In genomic region chr16:10447264-10447594, GRCm38 (mm10) we compare ENCODE assay signal across 9 mouse cellular contexts. TPM values are rescaled to one million over a fixed set of nuclear protein-coding genes. Genes with fewer than 3 reads are reported as not detected.
DNase-seq lines count a peak whose midpoint lies in the region; ATAC-seq and TF ChIP-seq lines count a peak whose summit lies in the region.
"Had no signal": no experiment of that assay in that cellular context is flagged by ENCODE, and none has a peak within 500 bp of the region (broad histone marks: within the 10 kb centered on the region; RNA-seq: fewer than 3 reads in every experiment).

Gene Tvp23a, minus strand, starts transcription at chr16:10447362.

- no peaks in the 10 kb centered on the region for H3K27me3 ChIP-seq in C2C12 (ENCODE audit: control insufficient read depth, insufficient read depth, insufficient read length)
- H3K27me3 ChIP-seq in forebrain, embryonic 14.5 days (replicated peaks; ENCODE audit: control insufficient read depth, insufficient read depth, low read length), result no peaks in the 10 kb centered on the region
- no peaks in the 10 kb centered on the region for H3K27me3 ChIP-seq in heart, postnatal 0 days (ENCODE audit: control insufficient read depth, insufficient read depth, low read length)
- no peaks in the 10 kb centered on the region for H3K27me3 ChIP-seq in lung, postnatal 0 days (replicated peaks; ENCODE audit: insufficient read depth, low read length)

- peak within 1 kb of the TSS; percentile 19 for H3K4me3 ChIP-seq in C2C12 (ENCODE audit: insufficient read depth, poor library complexity, severe bottlenecking)
- H3K4me3 ChIP-seq in forebrain, embryonic 14.5 days (ENCODE audit: low read depth, low read length), result peak within 1 kb of the TSS; percentile 57
- H3K4me3 ChIP-seq in heart, postnatal 0 days (ENCODE audit: low read depth, low read length), result peak within 1 kb of the TSS; percentile 21
- H3K4me3 ChIP-seq in lung, postnatal 0 days (ENCODE audit: low read depth, low read length), result no peak within 1 kb of the TSS

- peak within 1 kb of the TSS; percentile 83 for H3K4me2 ChIP-seq in forebrain, embryonic 14.5 days (ENCODE audit: low read length)
- peak within 1 kb of the TSS; percentile 45 for H3K4me2 ChIP-seq in heart, postnatal 0 days (ENCODE audit: low read depth, low read length)
- H3K4me2 ChIP-seq in lung, postnatal 0 days (replicated peaks; ENCODE audit: low read depth, low read length), result peak within 1 kb of the TSS; percentile 33

- TF ChIP-seq CTCF in C2C12 (IDR thresholded peaks at IDR 0.05; ENCODE audit: control insufficient read depth, insufficient read depth, insufficient read length), result no peak
- TF ChIP-seq CTCF in heart, postnatal 0 days (IDR thresholded peaks at IDR 0.05; ENCODE audit: low read depth), result no peak
- no peak for TF ChIP-seq CTCF in lung, postnatal 0 days (IDR thresholded peaks at IDR 0.05)

- H3ac ChIP-seq in C2C12 (ENCODE audit: control insufficient read depth, insufficient read length, low read depth), result peak within 1 kb of the TSS; percentile 41

- peak within 1 kb of the TSS; percentile 83 for H3K27ac ChIP-seq in forebrain, embryonic 14.5 days (ENCODE audit: low read depth, low read length)
- H3K27ac ChIP-seq in heart, postnatal 0 days (ENCODE audit: low read depth), result no peak within 1 kb of the TSS
- no peak within 1 kb of the TSS for H3K27ac ChIP-seq in lung, postnatal 0 days (ENCODE audit: low read length)

- H3K4me1 ChIP-seq in forebrain, embryonic 14.5 days (ENCODE audit: control insufficient read depth, insufficient read depth, low read length), result peaks cover 16% of the 10 kb centered on the region
- H3K4me1 ChIP-seq in heart, postnatal 0 days (ENCODE audit: control insufficient read depth, insufficient read depth), result peaks cover 6% of the 10 kb centered on the region; the same call in 1 of the 2 replicates
- H3K4me1 ChIP-seq in lung, postnatal 0 days (ENCODE audit: insufficient read depth, low read depth, low read length), result peaks cover 10% of the 10 kb centered on the region; the same call in 1 of the 2 replicates

- WGBS in forebrain, embryonic 14.5 days, result under 1% methylated on average over 12 of the region's 12 CpGs
- WGBS in heart, postnatal 0 days, result 9% methylated on average over 12 of the region's 12 CpGs
- 13% methylated on average over 12 of the region's 12 CpGs for WGBS in lung, postnatal 0 days

- H3K79me2 ChIP-seq in C2C12 (ENCODE audit: control insufficient read depth, insufficient read depth), result no peaks in the 10 kb centered on the region

- ATAC-seq in cerebellum, adult (ENCODE audit: insufficient number of reproducible peaks, low FRiP score, low TSS enrichment), result peak; percentile 96
- peak; percentile 99 for ATAC-seq in forebrain, embryonic 14.5 days
- peak; percentile 73 for ATAC-seq in heart, postnatal 0 days (ENCODE audit: insufficient read depth, low read depth)
- peak; percentile 46; the same call in 1 of the 2 replicates for ATAC-seq in lung, postnatal 0 days
- ATAC-seq in inflammation-experienced regulatory T-cells, adult 6 months, result no peak

- H3K9ac ChIP-seq in forebrain, embryonic 14.5 days (ENCODE audit: low read length), result peak within 1 kb of the TSS; percentile 72
- no peak within 1 kb of the TSS for H3K9ac ChIP-seq in heart, postnatal 0 days (replicated peaks; ENCODE audit: low read depth, low read length)
- no peak within 1 kb of the TSS for H3K9ac ChIP-seq in lung, postnatal 0 days (replicated peaks; ENCODE audit: low read depth)

- no peaks in the 10 kb centered on the region for H3K79me3 ChIP-seq in C2C12 (ENCODE audit: low read depth)

- peak; percentile 96 for DNase-seq in forebrain, embryonic 14.5 days (ENCODE audit: low spot score)
- peak; percentile 6 for DNase-seq in heart, postnatal 0 days (ENCODE audit: low spot score)
- DNase-seq in layer of hippocampus, postnatal 10 days (ENCODE audit: low spot score in 2 of 2), result peak; percentile 84 to 90
- DNase-seq in lung, postnatal 0 days (ENCODE audit: low spot score), result peak; percentile 56
- DNase-seq in right cerebral cortex, adult 18-20 months, result peak; percentile 92

- TF ChIP-seq EP300 in heart, postnatal 0 days (IDR thresholded peaks at IDR 0.05; ENCODE audit: low read depth), result no peak
- no peak for TF ChIP-seq EP300 in lung, postnatal 0 days (IDR thresholded peaks at IDR 0.05)

- H3K36me3 ChIP-seq in C2C12 (ENCODE audit: control insufficient read depth, insufficient read depth), result no peaks in the 10 kb centered on the region
- no peaks in the 10 kb centered on the region for H3K36me3 ChIP-seq in forebrain, embryonic 14.5 days (ENCODE audit: control insufficient read depth, insufficient read depth, low read length)
- H3K36me3 ChIP-seq in heart, postnatal 0 days (replicated peaks; ENCODE audit: control insufficient read depth, insufficient read depth, low read length), result no peaks in the 10 kb centered on the region
- no peaks in the 10 kb centered on the region for H3K36me3 ChIP-seq in lung, postnatal 0 days (ENCODE audit: insufficient read depth, low read length)
- H3K36me3 ChIP-seq: G1E had no signal

- no peaks in the 10 kb centered on the region for H3K9me3 ChIP-seq in forebrain, embryonic 14.5 days (replicated peaks; ENCODE audit: control insufficient read depth, low read length)
- no peaks in the 10 kb centered on the region for H3K9me3 ChIP-seq in heart, postnatal 0 days (replicated peaks; ENCODE audit: control insufficient read depth, low read length)
- no peaks in the 10 kb centered on the region for H3K9me3 ChIP-seq in lung, postnatal 0 days (ENCODE audit: low read length)
- H3K9me3 ChIP-seq: G1E had no signal

TF ChIP-seq in C2C12, 6 proteins besides CTCF, POLR2A, EP300 and RAD21:
- TF ChIP-seq MAX (IDR thresholded peaks at IDR 0.05), result no peak
- no peak for TF ChIP-seq CEBPB (IDR thresholded peaks at IDR 0.05; ENCODE audit: low read depth)
- TF ChIP-seq MYOG (IDR thresholded peaks at IDR 0.05; ENCODE audit: control insufficient read depth, extremely low read depth, insufficient read length), result no peak
- no peak for TF ChIP-seq MYOD1 (IDR thresholded peaks at IDR 0.05; ENCODE audit: control insufficient read depth, insufficient read length, low read depth)
- TF ChIP-seq FOSL1 (IDR thresholded peaks at IDR 0.05; ENCODE audit: insufficient read depth, low read length, poor library complexity, severe bottlenecking), result no peak

RNA-seq across cellular contexts. Expression of gene Tvp23a, which starts in this region (rescaled TPM):
- 2.9 TPM for polyA plus RNA-seq in C2C12 (2012; fragmentation: generic; extraction: Trizol)
- polyA plus RNA-seq in forebrain, embryonic 14.5 days (2014; fragmentation: Nextera tagmentation; extraction: Ambion mirVana), result 38.9 and 45.8 TPM in 2 replicates
- 1.0 and 1.8 TPM in 2 replicates for total RNA-seq in heart, postnatal 0 days (2014; rRNA removed; ENCODE audit: low replicate concordance)
- polyA plus RNA-seq in heart, postnatal 0 days (2015; fragmentation: Nextera tagmentation; extraction: Ambion mirVana), result 1.0 TPM in 2 replicates
- total RNA-seq in layer of hippocampus, postnatal 10 days (2021), result 10 to 100 TPM; 37.9 to 42.0 TPM
- 1.6 and 1.7 TPM in 2 replicates for polyA plus RNA-seq in lung, postnatal 0 days (2015; fragmentation: Nextera tagmentation; extraction: Ambion mirVana)
- polyA plus RNA-seq in inflammation-experienced regulatory T-cells, adult 6 months (2017; shearing (Covaris generic)), result 1 to 10 TPM in 1 of 3 experiments, under 1 TPM in 2; 0.75 to 1.7 (median 0.92) TPM
- polyA plus RNA-seq: G1E had no signal

Comparison
In these comparisons a context has a peak if more than half of its experiments do, and no peak if none do; other contexts are left out.
1. RNA of gene Tvp23a (total RNA-seq): 37.9 to 42.0 TPM in layer of hippocampus, postnatal 10 days; 1.0 to 1.8 TPM in heart, postnatal 0 days; every median in the first group is over 10 times any median in the second.
2. RNA of gene Tvp23a (polyA plus RNA-seq): 38.9 to 45.8 TPM in forebrain, embryonic 14.5 days; 2.9 TPM in C2C12 (single experiment), 1.6 to 1.7 TPM in lung, postnatal 0 days, 1.0 TPM in heart, postnatal 0 days and 0.75 to 1.7 TPM in inflammation-experienced regulatory T-cells, adult 6 months; every median in the first group is over 10 times any median in the second.
3. DNase-seq: peak in every context shown above with its lines; median percentile 96 in forebrain, embryonic 14.5 days; 92 in right cerebral cortex, adult 18-20 months; 87 in layer of hippocampus, postnatal 10 days; 56 in lung, postnatal 0 days; 6 in heart, postnatal 0 days.
4. H3K4me2 ChIP-seq: peak in every context shown above with its lines; median percentile 83 in forebrain, embryonic 14.5 days; 45 in heart, postnatal 0 days; 33 in lung, postnatal 0 days.